Mouse (Mus musculus) embryonic fibroblast, embryonic 13.5 days (primary cell): ENCODE data around the gene Sun3. TPM values are rescaled to one million over a fixed set of nuclear protein-coding genes. Genes with fewer than 3 reads are reported as not detected.

ENCODE experiments used
- H3K27ac ChIP-seq: 2 replicates; pipeline ENCODE4 v1.5.1; 2012; ENCODE audit warnings: low read length, control low read depth, inconsistent platforms; ENCODE audit not compliant: insufficient read depth
- H3K4me1 ChIP-seq: 2 replicates; pipeline ENCODE4 v1.6.1; 2011; ENCODE audit warnings: low read length; ENCODE audit not compliant: control insufficient read depth, insufficient read depth
- H3K4me3 ChIP-seq: 2 replicates; pipeline ENCODE4 v1.5.1; 2011; ENCODE audit warnings: mild to moderate bottlenecking, control low read depth, low read length; ENCODE audit not compliant: insufficient read depth
- CTCF ChIP-seq: IDR thresholded peaks from 2 replicates; pipeline ENCODE4 v1.5.1; 2011; ENCODE audit warnings: mild to moderate bottlenecking, control low read depth, low read length, moderate library complexity, borderline replicate concordance; ENCODE audit not compliant: insufficient read depth
- POLR2A ChIP-seq: IDR thresholded peaks from 2 replicates; pipeline ENCODE4 v1.6.1; 2011; ENCODE audit warnings: low read depth, mild to moderate bottlenecking, control low read depth, low read length, moderate library complexity
- polyA plus RNA-seq: library from polyadenylated mRNA; stranded (reverse); fragments of >200 nt; gene quantifications from 2 replicates; pipeline ENCODE4 v1.2.4, GENCODE M21; 2011; ENCODE audit warnings: low read depth; ENCODE audit not compliant: missing spikeins, insufficient read length

Sun3 gene
- polyA plus RNA-seq, 1 experiment = not detected

DNA sequence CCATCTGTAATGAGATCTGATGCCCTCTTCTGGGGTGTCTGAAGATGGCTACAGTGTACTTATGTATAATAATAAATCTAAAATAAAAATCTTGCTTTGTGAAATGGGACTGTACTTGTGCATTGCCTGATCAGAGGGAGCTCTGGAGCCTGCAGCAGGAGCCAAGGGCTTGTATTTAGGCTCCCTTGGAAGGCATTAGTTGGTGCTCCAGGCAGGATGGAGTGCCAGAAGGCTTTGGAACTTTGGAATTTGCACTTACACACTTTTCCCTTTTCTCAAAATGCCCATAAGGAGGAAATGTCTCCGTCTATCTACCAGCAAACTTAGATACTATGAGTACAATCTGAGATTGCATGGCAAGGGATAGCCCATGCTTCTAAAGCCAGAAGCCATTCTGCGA, 2.2 kb downstream of the Sun3 start:
- no peak overlapping the region for H3K27ac ChIP-seq
- TF ChIP-seq CTCF (no peak), POLR2A (no peak)
- 0 out of 2 replicates have a peak, but pooled peaks cover 2% of the 10 kb centered on the region for H3K4me1 ChIP-seq
- no peak overlapping the region for H3K4me3 ChIP-seq

DNA sequence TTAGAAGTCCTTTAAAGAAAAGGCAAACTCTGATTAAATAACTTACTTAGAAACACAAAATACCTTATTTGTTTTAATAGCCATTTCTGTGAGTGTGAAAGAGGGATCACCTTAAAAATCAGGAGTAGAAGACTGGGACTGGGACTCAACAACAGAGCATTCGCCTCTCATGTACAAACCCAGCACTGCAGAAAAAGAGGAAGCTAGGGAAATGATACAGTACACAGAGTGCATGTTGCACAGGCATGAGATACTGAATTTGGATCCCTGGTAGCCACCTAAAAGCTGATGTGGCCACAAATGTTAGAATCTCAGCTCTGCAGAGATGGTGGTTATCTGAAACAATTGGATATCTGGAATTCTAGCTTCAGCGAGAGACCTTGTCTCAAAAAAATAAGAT, 17.3 kb downstream of the Sun3 start:
- no peaks in the 10 kb centered on the region for H3K4me1 ChIP-seq
- TF ChIP-seq POLR2A = no peak
- TF ChIP-seq CTCF = no peak
- no peak overlapping the region for H3K4me3 ChIP-seq
- H3K27ac ChIP-seq = no peak overlapping the region

DNA sequence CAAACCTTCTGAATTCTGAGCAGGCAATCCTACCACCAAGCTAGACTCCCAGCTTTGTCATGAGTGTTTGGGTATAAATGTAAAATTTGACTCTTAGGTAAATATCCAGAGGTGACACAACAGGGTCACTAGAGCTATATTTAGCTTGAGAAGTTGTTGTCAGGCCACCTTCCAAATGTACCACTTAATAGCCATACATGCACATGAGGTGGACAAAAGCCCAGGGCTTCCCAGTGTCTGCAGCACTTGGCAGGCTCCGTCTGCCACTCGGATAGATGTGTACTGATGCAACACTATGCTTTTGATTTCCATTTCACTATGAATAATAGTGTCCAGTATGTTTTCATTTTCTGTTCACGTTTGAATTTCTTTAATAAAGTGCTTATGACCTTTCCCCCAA, 23.6 kb downstream of the Sun3 start:
- Histone ChIP-seq H3K4me3 (no peak overlapping the region), H3K27ac (no peak overlapping the region), H3K4me1 (no peaks in the 10 kb centered on the region)
- TF ChIP-seq POLR2A (no peak), CTCF (no peak)

DNA sequence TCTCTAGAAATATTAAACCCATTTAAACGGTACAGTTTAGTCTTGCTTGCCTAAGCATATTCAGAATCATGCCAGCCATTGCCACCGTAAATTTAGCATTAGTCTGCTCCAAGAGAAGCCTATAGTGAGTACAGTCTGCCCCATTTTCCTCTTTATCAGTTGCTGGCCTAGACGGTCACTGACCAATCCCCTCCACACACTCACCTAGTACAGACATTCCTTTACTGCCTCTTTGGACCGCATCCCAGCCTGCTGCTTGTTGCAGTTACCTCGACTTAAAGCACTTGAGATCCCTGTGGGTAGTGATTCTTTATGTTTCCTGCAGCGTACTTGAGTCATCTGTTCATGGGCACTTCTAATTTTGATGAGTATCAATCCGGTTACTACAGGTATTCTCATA, 24.0 kb downstream of the Sun3 start:
- no peaks in the 10 kb centered on the region for H3K4me1 ChIP-seq
- TF ChIP-seq CTCF (no peak), POLR2A (no peak)
- no peak overlapping the region for H3K27ac ChIP-seq
- no peak overlapping the region for H3K4me3 ChIP-seq

DNA sequence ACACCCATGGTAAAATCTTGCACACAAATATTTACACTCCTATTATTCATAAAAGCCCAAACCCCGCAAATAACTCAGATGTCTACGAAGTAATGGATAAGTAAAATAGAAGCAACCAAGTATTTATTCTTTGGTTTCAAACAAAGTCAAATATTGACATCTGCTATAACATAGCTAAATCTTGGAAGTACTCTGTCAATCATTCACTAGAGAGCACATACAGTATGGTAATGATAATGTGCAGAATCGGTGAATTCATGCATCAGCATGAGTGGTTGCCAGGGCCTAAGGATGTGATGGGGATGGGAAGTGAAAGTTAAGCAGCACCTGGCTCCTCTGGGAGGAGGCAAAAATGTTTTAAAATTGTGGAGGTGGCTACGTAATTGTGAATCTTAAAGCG, 28.6 kb downstream of the Sun3 start:
- no peak overlapping the region for H3K4me3 ChIP-seq
- no peaks in the 10 kb centered on the region for H3K4me1 ChIP-seq
- TF ChIP-seq POLR2A (no peak), CTCF (no peak)
- no peak overlapping the region for H3K27ac ChIP-seq

DNA sequence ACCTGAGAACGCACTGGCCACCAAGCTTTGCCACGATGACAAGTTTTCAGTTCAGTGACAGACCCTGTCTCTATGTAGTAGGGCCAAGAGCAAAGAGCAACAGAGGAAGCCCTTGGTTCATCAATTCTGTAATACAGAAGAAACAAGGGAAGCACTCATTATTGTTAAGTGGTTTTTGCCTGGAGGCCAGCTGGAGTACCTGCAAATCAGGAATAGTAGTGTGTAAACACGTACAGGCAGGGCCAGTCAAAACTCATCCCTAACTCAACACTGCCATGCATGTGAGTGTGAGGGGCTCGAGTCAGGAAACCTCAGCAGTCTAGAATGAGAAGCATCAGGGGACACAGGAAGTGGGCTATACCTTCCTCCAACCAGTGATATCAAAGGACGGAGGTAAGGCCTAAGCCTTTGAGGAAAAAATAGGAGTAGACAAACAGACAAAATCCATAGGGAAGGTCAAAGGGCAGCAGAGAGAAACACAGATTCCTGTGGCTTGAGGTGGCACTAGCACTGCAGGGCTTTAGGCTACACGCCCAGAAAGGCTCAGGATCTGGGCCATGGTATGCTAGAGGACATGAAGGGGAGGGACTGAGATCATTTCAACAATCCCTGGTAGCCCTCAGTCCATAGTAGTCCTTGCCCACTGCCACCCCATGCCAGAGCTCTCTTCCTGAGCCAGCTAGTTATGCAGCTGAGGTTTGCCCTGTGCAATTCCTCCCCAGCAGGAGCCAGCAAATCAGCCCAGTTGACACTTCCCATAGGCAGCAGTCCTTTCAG, 30.1 kb downstream of the Sun3 start:
- H3K27ac ChIP-seq = no peak overlapping the region
- H3K4me3 ChIP-seq = no peak overlapping the region
- TF ChIP-seq POLR2A (no peak), CTCF (no peak)
- H3K4me1 ChIP-seq = no peaks in the 10 kb centered on the region

DNA sequence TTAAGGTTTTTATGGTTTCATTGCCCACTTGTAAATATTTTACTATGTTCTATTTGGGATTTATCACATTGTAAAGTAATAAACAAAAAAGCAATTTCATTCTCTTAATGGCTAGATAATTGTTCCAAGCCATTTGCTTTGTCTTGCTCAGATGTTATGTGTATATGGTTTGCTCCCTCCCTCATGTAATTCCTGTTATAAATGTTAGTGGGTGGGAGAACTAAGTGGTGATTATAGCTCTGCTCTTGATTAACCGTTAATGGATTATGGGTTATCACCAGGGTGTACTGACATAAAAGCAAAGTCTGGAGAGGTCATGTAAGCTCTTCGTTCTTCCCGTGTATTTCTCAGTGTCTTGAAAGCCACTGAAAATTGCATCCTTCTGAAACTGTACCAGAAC, 34.1 kb downstream of the Sun3 start:
- no peaks in the 10 kb centered on the region; the same call in 1 of the 2 replicates for H3K4me1 ChIP-seq
- H3K4me3 ChIP-seq = no peak overlapping the region
- no peak overlapping the region for H3K27ac ChIP-seq
- TF ChIP-seq CTCF = no peak
- TF ChIP-seq POLR2A = no peak

DNA sequence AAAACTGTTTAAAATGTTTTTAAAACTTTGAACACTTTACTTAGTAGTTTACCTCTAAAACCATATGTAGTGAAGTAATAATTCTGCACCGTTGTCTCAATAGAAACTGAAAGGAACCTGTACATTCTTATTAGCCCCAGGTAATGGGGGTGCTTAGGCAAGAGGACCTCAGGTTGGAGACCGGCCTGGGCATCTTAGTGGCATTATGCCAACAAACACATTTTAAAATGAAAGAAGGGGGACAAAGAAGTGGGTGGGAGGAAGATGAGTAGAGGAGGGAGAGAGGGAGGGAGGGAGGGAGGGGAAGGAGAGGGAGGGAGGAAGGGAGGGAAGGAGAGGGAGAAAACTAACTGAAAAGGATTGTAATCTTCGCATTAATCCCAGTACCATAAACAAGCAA, 37.4 kb downstream of the Sun3 start:
- peak overlapping the region; percentile 86 for H3K4me3 ChIP-seq
- H3K4me1 ChIP-seq = no peaks in the 10 kb centered on the region; the same call in 1 of the 2 replicates
- no peak overlapping the region for H3K27ac ChIP-seq
- TF ChIP-seq POLR2A (no peak), CTCF (no peak)

DNA sequence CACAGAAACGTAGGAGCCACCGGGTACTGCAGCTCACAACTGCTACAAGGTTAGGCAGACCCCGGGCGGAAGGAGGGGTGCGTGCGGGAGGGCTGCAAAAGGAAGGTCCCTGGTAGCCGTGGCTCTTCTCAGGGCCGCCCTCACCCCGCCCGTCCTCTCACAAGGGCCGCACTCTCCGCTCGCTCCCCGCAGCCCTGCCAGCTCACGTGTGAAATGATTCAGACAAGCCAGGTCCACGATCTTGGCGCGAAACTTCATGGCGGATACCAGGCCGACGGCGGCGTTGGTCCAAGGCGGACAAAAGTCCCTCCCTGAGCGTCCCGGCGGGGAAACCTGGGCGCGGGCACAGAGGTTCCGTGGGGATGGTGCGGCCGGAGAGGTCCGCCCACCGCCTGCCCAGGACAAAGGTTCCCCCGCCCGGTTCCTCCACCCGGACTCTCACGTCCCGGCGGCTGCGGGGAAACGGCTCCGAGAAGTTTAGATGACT, 37.9 kb downstream of the Sun3 start, which contains the start of gene Hus1:
Gene Hus1, minus strand, starts transcription at position 339 of the 487 bp plus-strand sequence.
- Histone ChIP-seq H3K27ac (peak within 1 kb of the TSS; percentile 73), H3K4me1 (no peaks in the 10 kb centered on the region; the same call in 1 of the 2 replicates), H3K4me3 (peak within 1 kb of the TSS; percentile 86)
- TF ChIP-seq POLR2A = peak; percentile 86
- no peak for TF ChIP-seq CTCF

DNA sequence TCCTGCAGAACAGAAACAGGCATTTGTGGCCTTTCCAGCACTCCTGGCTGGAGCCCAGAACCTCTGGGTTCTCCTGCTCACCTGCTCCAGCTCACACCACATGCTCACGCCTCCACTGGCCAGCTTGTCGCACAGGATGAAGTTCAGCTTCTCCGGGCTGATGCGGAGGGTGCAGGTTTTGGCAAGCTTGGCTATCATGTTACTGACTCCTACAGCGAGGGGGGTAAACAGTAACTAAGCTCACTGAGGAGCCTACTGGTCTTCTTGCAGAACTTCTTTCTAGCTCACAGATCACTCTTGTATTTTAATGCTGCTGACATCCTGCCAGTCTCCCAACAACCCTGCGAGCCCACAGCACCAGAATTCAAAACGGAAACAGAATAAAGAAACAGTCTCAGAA, 38.4 kb downstream of the Sun3 start:
- H3K4me3 ChIP-seq = peak overlapping the region; percentile 86
- TF ChIP-seq CTCF (no peak), POLR2A (no peak)
- peak overlapping the region; percentile 73; the same call in 1 of the 2 replicates for H3K27ac ChIP-seq
- H3K4me1 ChIP-seq = no peaks in the 10 kb centered on the region; the same call in 1 of the 2 replicates

DNA sequence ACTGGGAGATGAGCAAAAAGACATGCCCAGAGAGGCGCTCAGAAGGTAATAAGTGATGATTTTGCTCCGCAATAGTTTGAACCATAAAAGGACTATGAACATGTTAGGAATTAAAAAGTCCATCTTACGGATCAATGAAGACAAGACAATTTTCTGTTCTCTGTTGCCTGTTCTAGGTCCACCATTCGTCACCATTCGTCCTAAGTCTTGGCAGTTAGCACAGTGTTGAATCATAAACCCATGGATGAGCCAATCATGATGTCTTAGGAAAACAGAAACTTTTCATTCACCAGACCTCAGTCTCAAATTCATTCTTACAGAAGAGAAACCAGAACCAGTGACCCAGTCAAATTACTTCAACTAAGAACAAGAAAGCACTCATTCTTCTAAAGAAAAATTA, 40.0 kb downstream of the Sun3 start:
- TF ChIP-seq CTCF = no peak
- no peak for TF ChIP-seq POLR2A
- Histone ChIP-seq H3K27ac (no peak overlapping the region), H3K4me1 (no peaks in the 10 kb centered on the region; the same call in 1 of the 2 replicates), H3K4me3 (no peak overlapping the region)
